Mouse (Mus musculus): ENCODE measurements around the gene Hpf1.

Hpf1 gene

DNA sequence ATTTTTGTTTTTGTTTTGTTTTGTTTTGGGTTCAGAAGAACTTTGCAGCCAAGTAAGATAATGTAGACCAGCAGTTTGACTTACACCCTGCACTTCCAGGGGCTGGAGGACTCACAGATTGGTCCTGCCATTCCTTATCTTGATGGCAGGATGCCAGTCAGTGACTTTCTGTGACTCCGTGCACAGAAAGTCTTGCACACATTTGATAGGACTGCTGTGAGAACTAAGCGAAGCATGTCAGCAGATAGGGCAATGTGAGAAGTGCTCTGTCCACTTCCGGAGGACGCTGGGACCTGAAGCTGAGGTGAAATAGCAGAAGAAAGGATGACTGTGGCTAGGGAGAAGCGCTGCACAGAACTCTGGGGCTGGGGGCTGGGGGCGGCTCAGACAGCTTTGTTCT, 5.7 kb downstream of the Hpf1 start:
- no peak for DNase-seq (ENCODE audit: low spot score)

DNA sequence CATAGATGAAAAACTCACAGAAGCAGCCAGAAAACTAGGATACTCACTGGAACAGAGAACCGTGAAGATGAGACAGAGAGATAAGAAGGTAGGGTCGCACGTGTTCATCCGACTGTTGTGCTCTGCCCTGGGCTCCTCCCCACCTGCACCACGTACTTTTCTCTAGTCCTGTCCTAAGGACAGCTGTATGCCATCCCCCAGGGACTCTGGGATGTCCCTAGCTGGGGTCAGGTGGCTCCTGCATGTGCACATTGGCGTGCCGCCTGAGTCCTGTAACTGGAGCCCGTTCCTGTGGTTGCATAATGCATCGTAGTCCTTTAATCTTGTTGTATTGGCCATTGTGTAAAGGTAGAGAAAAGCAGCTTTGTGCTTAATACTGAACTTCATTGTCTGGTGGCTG, 9.9 kb downstream of the Hpf1 start:
- DNase-seq (ENCODE audit: low spot score), result no peak

DNA sequence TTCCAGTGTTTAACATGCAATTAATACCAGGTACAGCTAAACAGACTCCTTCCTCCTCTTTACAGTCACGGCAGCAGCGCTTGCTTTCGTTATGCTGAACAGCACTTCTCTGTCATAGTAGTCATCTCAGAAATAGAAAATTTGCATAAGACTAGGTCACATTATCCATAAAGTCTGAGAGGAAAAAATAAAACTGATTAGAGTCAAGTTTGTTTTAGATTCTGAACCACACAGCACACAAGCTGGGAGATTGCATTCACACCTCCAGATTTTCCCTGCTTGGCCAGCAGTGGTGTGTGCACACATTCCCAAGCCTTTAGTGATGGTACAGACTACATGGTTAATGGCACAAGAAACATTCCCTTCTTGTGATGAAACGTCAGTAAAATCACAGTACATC, 21.9 kb downstream of the Hpf1 start:
- peak; percentile 5 for DNase-seq (ENCODE audit: low spot score)

DNA sequence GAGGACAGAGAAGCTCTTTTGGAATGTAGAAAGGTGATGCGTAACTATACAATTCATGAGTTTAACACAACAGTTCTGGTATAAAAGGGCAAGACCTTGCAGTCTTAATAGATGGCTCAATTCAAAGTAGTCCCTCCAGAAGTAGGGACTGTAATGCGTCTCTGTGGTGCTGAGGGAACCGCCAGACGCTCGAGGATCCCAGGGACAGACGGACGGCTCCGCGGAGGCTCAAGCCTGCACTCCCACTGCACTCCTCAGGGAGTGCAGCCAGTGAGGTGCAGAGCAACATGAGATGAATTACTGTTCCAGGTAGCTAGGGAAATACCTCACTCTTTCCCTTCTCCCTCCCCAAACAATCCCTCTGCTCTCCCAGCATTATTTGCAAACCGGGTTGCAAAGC, 22.3 kb downstream of the Hpf1 start:
- no peak for DNase-seq (ENCODE audit: low spot score)

DNA sequence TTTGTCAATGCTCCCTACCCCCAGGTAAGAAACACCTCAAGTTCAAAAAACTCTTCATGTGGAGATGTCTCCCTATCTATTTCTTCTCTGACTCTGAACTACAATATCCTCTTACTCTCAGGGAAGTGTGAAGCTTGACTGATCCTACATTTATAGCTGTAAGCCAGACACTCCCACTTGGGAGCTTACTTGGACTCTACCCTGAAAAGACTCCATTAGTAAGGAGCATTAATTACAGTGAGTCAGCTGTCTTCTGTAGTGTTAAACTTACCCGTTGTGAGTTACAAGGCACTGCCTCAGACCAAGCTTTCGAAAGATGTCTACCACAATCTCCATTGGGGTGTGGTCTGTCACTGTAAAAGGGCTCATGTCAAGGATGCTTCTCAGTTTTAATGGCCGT, 28.9 kb downstream of the Hpf1 start:
- DNase-seq (ENCODE audit: low spot score), result no peak

DNA sequence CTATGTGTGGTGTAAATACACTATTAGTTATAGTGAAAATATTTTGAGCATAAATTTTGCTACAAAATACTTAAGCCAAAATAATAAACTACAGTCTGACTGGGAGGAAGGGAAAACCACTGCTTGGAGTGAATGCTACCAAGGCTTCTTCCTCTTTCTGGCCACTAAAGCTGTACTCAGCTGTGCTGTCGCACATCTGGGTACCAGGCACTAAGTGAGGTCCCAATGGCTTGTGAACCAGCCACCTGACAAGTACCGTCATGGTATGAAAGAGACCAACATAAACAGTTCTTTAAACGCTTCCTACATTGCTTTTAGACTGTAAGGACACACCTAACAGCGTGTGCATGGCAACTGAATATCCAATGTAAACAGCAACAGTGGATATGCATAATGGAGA, 30.0 kb downstream of the Hpf1 start:
- no peak for DNase-seq (ENCODE audit: low spot score)

DNA sequence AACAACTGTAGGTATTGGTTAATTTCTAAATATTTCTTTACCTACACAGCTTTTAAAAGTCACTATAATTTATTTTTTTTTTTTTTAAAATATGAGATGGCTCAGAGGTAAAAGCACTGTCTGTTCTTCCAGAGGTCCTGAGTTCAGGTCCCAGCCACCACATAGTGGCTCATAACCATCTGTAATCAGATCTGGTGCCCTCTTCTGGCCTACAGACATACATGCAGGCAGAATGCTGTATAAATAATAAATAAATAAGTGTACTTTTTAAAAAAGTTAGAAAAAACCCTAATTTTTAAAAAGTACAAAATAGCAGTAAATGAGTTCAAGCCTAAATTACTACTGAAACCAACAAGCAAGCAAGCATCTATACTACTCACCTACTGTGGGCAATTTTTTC, 43.4 kb downstream of the Hpf1 start:
- no peak for DNase-seq (ENCODE audit: low spot score)

DNA sequence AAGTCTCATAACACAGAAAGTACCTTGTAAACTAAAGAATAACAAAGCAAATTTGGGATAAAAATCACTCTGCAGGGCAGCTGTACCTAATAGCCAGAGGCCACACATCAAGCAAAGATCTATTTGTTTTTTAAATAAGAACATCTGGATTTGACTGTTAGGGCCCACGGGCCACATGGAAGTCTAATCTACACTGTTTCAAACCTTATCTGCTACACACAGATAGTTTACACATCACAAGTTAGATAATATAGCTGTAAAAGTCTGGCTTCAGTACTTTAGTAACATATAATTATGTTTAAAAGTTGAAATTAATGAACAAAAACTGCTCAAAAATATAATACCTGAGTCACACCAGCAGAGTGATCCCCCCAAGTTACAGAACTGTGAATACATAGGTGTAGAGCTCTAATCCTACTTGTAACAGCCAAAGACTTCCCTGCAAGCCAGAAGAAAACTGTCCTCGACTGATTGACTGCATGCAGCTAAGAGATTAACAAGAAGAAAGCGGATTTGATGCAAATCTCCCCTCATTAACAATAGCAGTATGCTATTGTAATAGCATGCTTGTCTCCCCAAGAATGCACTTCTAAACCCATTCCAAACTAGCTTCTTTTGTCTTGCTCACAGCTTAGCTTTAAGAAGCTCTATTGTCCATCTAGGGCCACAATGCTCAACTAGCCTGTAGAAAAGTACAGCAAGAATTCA, 48.7 kb downstream of the Hpf1 start:
- no peak for DNase-seq (ENCODE audit: low spot score)

DNA sequence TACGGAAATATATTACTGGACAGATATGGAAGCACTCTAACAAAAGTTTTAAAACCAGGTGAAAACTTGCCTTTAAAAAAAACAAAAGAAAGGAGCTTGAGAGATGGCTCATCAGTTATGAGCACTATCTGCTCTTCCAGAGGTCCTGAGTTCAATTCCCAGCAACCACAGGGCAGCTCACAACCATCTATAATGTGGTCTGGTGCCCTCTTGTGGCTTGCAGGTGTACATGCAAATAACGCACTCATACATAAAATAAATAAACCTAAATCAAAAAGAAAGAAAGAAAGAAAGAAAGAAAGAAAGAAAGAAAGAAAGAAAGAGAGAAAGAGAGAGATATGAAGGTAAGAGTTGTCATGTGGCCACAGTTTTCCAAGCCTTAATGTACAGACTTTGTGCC, 52.6 kb downstream of the Hpf1 start:
- no peak for DNase-seq (ENCODE audit: low spot score)

DNA sequence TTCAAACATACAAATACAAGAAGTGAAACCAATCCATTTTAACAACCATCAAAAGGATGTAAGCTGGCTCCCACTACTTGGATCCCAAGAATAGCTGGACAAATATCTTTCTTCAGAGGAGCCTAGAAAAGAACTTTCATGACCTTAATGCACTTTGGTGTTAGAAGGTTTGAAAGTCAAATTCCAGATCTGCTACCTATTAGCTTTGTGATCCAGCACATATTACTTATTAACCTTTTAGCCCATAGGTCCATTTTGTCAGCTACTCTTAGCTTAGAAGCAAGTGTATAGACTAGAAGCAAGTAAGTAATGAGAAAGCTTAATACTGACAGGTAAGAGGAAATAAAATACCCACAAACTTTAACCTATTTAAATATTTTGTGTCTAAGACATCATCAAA, 57.3 kb downstream of the Hpf1 start:
- DNase-seq (ENCODE audit: low spot score), result no peak

DNA sequence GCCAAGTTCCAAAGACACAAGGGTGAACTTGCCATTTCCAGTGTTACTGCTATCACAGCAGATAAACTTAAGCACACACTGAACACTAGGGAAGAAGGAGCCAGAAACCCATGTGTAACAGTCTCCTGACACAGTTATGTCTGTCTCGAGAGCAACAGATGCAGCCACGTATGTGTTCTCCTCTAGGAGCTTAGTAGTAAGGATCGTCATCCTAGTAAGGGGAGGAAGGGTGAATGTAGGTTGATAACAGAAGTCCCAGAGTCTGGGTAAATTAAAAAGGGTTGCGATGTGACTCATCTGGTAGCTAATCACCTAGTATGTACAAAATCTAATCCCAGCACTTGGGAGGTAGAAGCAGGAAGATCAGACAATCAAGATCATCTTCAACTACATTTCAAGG, 59.6 kb downstream of the Hpf1 start:
- no peak for DNase-seq (ENCODE audit: low spot score)

DNA sequence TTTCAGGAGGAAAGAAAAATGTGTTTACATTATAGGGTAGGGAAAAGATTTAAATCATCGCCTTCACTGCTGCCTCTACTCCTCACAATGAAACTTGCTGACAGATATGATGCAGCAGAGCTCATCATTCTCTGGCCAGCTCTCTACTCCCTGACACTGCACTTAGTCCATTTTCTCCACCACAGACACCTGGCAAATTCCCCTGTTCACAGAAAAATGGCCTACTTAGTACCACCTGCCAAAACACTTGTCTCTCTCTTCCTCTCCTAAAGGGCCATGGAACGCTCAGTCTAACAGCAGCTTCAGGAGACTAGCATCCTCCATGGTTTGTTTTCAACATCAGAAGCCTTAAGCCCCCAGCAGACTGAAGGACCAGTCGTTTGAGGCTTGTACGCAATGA, 61.1 kb downstream of the Hpf1 start:
- no peak for DNase-seq (ENCODE audit: low spot score)

DNA sequence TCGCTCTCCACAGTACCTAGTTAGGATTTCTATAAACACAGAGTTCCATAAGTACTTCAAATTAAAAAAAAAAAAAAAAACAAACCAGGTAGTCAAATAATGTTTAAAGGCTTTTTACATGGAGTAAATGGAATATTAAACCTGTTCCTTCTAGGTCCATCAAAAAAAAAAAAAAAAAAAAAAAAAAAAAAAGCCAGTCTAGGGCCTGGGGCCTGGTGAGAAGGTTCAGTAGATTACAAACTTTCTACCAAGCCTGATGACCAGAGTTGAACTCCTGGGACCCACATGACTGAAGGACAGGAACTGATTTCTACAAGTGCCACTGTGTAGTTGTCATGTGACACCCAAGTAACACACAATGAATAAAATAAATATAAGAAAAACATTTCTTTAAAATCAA, 61.5 kb downstream of the Hpf1 start:
- DNase-seq (ENCODE audit: low spot score), result no peak

DNA sequence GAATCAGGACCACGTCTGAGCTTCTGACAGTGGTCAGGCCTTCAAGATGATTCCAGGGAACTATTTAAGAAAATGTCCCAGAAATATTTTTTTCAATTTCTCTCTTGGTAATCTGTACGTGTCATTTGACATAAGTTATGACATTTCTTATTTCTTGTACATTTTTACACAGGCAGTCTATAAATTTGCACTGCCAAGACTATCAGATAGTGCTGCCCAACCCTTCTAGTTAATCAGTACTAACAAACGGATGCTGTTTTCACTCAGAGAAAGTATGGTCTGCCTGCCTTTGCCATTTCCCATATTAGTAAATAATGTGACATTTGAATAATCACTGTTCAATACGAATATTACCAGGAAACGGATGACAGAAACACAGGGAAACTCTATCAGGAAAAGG, 62.6 kb downstream of the Hpf1 start:
- no peak for DNase-seq (ENCODE audit: low spot score)

DNA sequence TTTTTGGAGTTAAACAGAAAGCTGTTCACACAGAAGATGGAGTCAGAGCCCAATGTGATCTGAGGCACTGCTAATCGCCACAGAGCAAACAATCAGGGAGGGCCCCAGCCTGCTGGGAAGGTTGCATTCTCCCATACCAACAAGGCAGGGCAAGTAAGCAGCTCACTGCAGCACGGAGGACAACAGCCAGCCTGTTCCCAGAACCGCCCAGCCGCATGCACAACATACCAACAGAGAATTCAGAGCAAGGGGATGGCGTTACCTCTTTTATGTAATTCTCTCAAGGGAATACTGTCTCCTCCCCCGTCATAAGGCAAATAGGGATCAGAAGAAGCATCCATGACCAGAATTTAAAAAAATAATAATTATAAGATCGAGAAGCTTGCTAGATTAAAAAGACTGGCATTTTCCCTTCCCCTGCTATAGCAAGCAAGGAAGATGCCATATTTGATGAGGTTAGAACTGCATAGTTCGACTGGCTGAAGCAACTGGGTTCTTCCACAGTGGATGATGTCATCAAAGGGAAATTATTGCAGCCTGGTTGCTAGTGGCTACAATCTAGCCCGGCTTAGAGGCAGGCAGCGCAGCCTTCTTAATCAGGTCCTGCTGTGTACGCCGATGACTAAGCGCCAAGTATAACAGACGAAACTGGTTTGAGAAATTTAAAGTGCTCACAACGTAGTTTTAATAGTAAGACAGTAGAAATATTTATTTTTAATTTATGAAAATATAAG, 64.2 kb downstream of the Hpf1 start:
- DNase-seq (ENCODE audit: low spot score), result peak; percentile 78

DNA sequence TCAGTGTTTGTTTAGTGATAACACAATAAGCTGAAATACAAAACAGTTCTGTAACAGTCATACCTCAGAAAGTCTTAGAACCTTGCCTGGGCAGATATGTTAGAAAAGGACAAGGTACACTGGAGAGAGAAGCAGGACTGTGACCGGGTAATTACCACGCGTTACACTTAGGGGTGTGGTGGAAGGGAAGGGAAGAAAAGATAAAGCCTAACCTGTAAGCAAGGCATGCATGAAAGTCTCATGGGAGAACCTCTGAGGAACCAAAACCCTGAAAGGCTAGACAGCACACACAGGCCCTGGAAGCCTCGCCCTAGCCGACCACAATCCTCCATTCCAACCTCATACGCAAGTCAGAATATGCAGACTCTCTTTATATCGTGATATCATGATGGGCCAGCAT, 66.6 kb downstream of the Hpf1 start:
- no peak for DNase-seq (ENCODE audit: low spot score)

Data from lung, postnatal 25 days (tissue).